Mouse (Mus musculus) lung, postnatal 14 days (tissue): Measurements from ENCODE around the gene Abcb8.

Source experiments
- DNase-seq: peaks from one replicate; pipeline ENCODE4 v3.0.0; 2021

Gene Abcb8

GRCm38 (mm10) chr5:24427981-24428402 lies 34.5 kb downstream of the Abcb8 start:
- peak; percentile 30 for DNase-seq

GRCm38 (mm10) chr5:24428596-24428995 lies 35.1 kb downstream of the Abcb8 start:
- no peak for DNase-seq

- DNase-seq, result no peak
These were observed 40.5 kb downstream of the Abcb8 start for GRCm38 (mm10) chr5:24433993-24434392.

GRCm38 (mm10) chr5:24441187-24441586 lies 47.7 kb downstream of the Abcb8 start:
- DNase-seq, result no peak

GRCm38 (mm10) chr5:24442029-24442428 lies 48.6 kb downstream of the Abcb8 start:
- no peak for DNase-seq

- DNase-seq, result no peak
These were observed 49.7 kb downstream of the Abcb8 start for GRCm38 (mm10) chr5:24443204-24443603.

- DNase-seq, result no peak
These were observed 50.5 kb downstream of the Abcb8 start for GRCm38 (mm10) chr5:24443927-24444326.

GRCm38 (mm10) chr5:24444746-24445427 lies 51.4 kb downstream of the Abcb8 start, which contains the start of gene Fastk:
Fastk (minus strand) TSS chr5:24445287.
- DNase-seq, result peak; percentile 96

GRCm38 (mm10) chr5:24445428-24446080 lies 52.1 kb downstream of the Abcb8 start:
- no peak for DNase-seq

- no peak for DNase-seq
These were observed 53.2 kb downstream of the Abcb8 start for GRCm38 (mm10) chr5:24446630-24447029.

- DNase-seq, result peak; percentile 82
These were observed 54.3 kb downstream of the Abcb8 start, which contains the start of gene Tmub1 for GRCm38 (mm10) chr5:24447624-24448298. Tmub1 (minus strand) TSS chr5:24447854.

- DNase-seq, result peak; percentile 90
These were observed 58.0 kb downstream of the Abcb8 start for GRCm38 (mm10) chr5:24451264-24452029.

GRCm38 (mm10) chr5:24452030-24452690 lies 58.7 kb downstream of the Abcb8 start, which contains the start of gene Agap3:
Agap3 (plus strand) TSS chr5:24452177.
- DNase-seq, result peak; percentile 37

- DNase-seq, result peak; percentile 21
These were observed 59.3 kb downstream of the Abcb8 start for GRCm38 (mm10) chr5:24452691-24453233.

- no peak for DNase-seq
These were observed 60.0 kb downstream of the Abcb8 start for GRCm38 (mm10) chr5:24453283-24453984.

GRCm38 (mm10) chr5:24453985-24454303 lies 60.5 kb downstream of the Abcb8 start:
- DNase-seq, result no peak

- DNase-seq, result no peak
These were observed 61.6 kb downstream of the Abcb8 start for GRCm38 (mm10) chr5:24455076-24455475.

- no peak for DNase-seq
These were observed 62.1 kb downstream of the Abcb8 start for GRCm38 (mm10) chr5:24455613-24456012.
